Mouse (Mus musculus): ENCODE data around the gene Phldb2.

The Phldb2 gene

GRCm38 (mm10) chr16:45952501-45952900 is 897 bp downstream of the Phldb2 start:
- in situ Hi-C loops (cut with MboI; ENCODE audit: low sequenced_read_pairs): no loop called here

- in situ Hi-C loops (cut with MboI; ENCODE audit: low sequenced_read_pairs): no loop called here
Measured at GRCm38 (mm10) chr16:45952035-45952434, 1.4 kb downstream of the Phldb2 start.

- in situ Hi-C loops (cut with MboI; ENCODE audit: low sequenced_read_pairs): no loop called here
Measured at GRCm38 (mm10) chr16:45946335-45946734, 7.1 kb downstream of the Phldb2 start.

GRCm38 (mm10) chr16:45945649-45946048 is 7.7 kb downstream of the Phldb2 start:
- in situ Hi-C loops (cut with MboI; ENCODE audit: low sequenced_read_pairs): no loop called here

GRCm38 (mm10) chr16:45945174-45945631 is 8.2 kb downstream of the Phldb2 start:
- in situ Hi-C loops (cut with MboI; ENCODE audit: low sequenced_read_pairs): no loop called here

- in situ Hi-C loops (cut with MboI; ENCODE audit: low sequenced_read_pairs): no loop called here
Measured at GRCm38 (mm10) chr16:45942169-45942891, 11.1 kb downstream of the Phldb2 start.

- in situ Hi-C loops (cut with MboI; ENCODE audit: low sequenced_read_pairs): no loop called here
Measured at GRCm38 (mm10) chr16:45940701-45941100, 12.7 kb downstream of the Phldb2 start.

- in situ Hi-C loops (cut with MboI; ENCODE audit: low sequenced_read_pairs): no loop called here
Measured at GRCm38 (mm10) chr16:45939436-45939835, 14.0 kb downstream of the Phldb2 start.

GRCm38 (mm10) chr16:45937381-45937780 is 16.0 kb downstream of the Phldb2 start:
- in situ Hi-C loops (cut with MboI; ENCODE audit: low sequenced_read_pairs): no loop called here

- in situ Hi-C loops (cut with MboI; ENCODE audit: low sequenced_read_pairs): no loop called here
Measured at GRCm38 (mm10) chr16:45936521-45936920, 16.9 kb downstream of the Phldb2 start.

- in situ Hi-C loops (cut with MboI; ENCODE audit: low sequenced_read_pairs): no loop called here
Measured at GRCm38 (mm10) chr16:45935956-45936483, 17.4 kb downstream of the Phldb2 start.

- in situ Hi-C loops (cut with MboI; ENCODE audit: low sequenced_read_pairs): no loop called here
Measured at GRCm38 (mm10) chr16:45934721-45935407, 18.5 kb downstream of the Phldb2 start.

- in situ Hi-C loops (cut with MboI; ENCODE audit: low sequenced_read_pairs): no loop called here
Measured at GRCm38 (mm10) chr16:45930308-45930707, 23.1 kb downstream of the Phldb2 start.

GRCm38 (mm10) chr16:45928090-45928489 is 25.3 kb downstream of the Phldb2 start:
- in situ Hi-C loops (cut with MboI; ENCODE audit: low sequenced_read_pairs): no loop called here

- in situ Hi-C loops (cut with MboI; ENCODE audit: low sequenced_read_pairs): no loop called here
Measured at GRCm38 (mm10) chr16:45927601-45928000, 25.8 kb downstream of the Phldb2 start.

GRCm38 (mm10) chr16:45926875-45927274 is 26.5 kb downstream of the Phldb2 start:
- in situ Hi-C loops (cut with MboI; ENCODE audit: low sequenced_read_pairs): no loop called here

GRCm38 (mm10) chr16:45923731-45924424 is 29.5 kb downstream of the Phldb2 start:
- in situ Hi-C loops (cut with MboI; ENCODE audit: low sequenced_read_pairs): no loop called here

- in situ Hi-C loops (cut with MboI; ENCODE audit: low sequenced_read_pairs): no loop called here
Measured at GRCm38 (mm10) chr16:45922546-45923229, 30.7 kb downstream of the Phldb2 start.

- in situ Hi-C loops (cut with MboI; ENCODE audit: low sequenced_read_pairs): no loop called here
Measured at GRCm38 (mm10) chr16:45919572-45919971, 33.8 kb downstream of the Phldb2 start.

GRCm38 (mm10) chr16:45903595-45903994 is 49.8 kb downstream of the Phldb2 start:
- in situ Hi-C loops (cut with MboI; ENCODE audit: low sequenced_read_pairs): no loop called here

- in situ Hi-C loops (cut with MboI; ENCODE audit: low sequenced_read_pairs): no loop called here
Measured at GRCm38 (mm10) chr16:45898459-45898858, 54.9 kb downstream of the Phldb2 start.
